Mouse (Mus musculus) small intestine, adult 2 months (tissue): Measurements from ENCODE around the gene Dst.

Experiments
- CTCF ChIP-seq: fragments of 200-500 bp; IDR thresholded peaks from 2 replicates; pipeline ENCODE4 v1.5.1; 2012; ENCODE audit warnings: low read depth, mild to moderate bottlenecking, control low read depth, inconsistent platforms, low read length, moderate library complexity, mixed read lengths; ENCODE audit not compliant: insufficient replicate concordance, insufficient read length; ENCODE audit errors: extremely low read depth
- POLR2A ChIP-seq: fragments of 200-500 bp; IDR thresholded peaks from 2 replicates; pipeline ENCODE4 v1.6.1; 2012; ENCODE audit warnings: low read depth, mild to moderate bottlenecking, control low read depth, inconsistent platforms, low read length, moderate library complexity

DNA sequence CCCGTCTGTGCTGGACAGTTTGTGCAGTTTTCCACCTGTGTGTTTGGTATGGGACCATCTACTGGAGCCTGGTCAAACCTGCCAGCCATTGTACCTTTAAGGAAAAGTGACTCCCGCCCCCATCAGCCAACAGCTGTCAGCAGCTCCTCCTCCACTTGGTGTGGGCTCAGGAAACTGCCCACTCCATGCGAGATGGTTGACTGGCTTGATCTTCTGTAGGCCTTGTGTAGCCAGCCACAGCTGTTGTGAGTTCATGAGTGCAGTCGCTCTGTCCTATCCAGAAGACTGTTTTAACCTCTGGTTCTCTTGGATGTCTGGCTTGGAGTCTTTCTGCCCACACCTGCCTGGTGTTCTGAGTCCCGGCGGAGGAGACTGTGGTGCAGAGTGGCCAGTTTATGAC, 117.9 kb downstream of the Dst start:
- TF ChIP-seq CTCF (no peak), POLR2A (no peak)
